Mouse (Mus musculus): ENCODE results near the gene Ppif.

Gene Ppif

DNA sequence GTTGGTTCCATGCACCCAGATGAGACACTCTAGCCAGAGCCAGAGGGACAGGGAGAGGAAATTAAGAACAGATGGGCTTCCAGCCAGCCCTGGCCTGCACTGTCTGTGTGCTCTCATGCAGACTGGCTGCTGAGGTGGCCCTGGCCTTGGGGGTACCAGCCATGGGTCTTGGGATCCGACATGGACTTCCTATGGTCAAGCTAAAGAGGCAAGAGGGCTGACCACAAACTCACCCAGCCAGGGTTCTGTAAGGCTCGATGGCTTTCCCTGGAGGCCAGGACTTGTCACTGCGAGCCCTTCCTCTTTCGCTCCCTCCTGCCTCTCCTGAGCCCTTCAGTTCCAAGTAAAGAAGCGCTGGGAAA, 33.2 kb downstream of the Ppif start:
- no peak for DNase-seq (ENCODE audit: extremely low read depth, insufficient read length, low spot score)

DNA sequence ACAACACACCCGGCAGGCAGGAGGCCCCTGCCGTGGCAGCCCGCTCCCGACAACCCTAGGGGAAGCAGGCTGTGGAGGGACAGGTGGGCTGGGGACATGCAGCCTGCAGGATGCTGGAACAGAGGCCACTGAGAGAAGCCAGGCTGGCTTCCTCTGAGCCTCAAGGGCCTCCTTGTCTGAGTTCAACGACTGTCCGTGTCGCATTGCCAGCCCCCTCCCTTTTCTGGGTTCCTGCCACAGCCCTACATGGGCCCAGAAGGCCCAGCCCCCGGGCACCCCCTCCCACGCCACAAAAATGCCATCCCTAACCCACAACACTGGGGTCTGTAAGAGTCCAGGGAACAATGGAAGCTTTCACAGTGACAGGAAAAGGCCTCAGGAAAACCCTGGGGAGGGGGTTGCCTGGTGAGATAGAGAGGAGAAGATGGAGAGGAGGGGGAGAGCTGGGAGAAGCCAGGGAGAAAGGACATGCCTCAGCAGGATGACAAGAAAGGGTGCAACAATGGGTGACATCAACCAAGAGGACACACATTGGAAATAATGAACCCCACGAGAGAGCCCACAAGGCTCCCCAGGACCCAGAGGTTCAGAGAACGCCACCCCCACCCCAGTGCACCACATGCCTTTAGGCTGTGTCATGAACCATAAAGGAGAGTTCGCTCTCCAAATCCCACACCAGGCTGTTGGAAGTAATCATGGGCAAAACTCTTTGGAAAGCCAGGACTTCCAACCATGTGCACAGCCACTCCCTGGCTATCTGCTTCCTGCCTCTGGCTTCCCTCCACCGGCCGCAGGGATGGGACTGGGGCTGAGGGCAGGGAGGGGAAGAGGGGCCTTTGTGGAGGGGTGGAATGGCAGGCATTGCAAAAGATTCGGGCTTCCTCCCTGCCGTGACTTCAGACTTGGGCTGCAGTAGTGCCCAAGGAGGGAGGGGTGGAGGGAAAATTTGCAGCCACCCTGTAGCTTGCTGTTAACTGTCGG, 41.1 kb downstream of the Ppif start:
- DNase-seq (ENCODE audit: extremely low read depth, insufficient read length, low spot score): peak; percentile 79

DNA sequence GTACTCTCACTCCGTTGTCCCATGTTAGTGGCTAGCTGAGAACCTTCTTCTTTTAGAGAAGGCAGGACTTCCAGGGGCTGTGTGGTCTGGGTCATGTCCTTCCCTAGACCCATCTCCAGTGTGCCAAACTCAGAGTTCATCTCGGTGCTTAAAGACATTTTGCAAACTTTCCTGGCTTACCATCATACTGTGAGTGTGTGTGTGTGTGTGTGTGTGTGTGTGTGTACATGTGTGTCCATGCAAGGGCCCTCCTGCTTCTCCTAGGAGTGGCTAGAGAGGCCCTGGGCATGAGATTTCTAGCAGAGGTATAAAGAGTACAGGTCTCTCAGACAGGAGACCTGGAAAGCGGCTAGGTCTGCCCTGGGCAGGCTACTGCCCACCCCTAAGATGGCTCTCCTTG, 42.2 kb downstream of the Ppif start:
- no peak for DNase-seq (ENCODE audit: extremely low read depth, insufficient read length, low spot score)

DNA sequence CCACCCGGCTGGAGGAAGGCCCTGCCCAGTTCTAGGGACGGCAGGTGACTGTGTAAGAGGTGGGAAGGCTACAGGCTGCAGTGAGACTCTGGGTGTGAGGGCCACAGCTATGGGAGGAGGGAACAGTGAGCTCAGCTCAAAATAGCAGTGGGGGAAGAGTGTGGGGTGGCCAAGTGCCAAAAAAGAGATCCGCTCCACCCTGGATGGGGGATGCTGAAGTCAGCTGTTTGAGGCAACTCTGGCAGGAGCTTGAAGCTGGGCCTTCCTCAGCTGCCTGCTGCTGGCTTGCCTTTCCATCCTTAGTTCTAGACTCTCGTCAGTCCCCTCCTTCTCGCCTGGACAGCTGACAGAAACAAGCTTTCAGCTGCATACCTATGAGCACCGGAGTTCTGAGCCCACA, 42.6 kb downstream of the Ppif start:
- peak; percentile 75 for DNase-seq (ENCODE audit: extremely low read depth, insufficient read length, low spot score)

DNA sequence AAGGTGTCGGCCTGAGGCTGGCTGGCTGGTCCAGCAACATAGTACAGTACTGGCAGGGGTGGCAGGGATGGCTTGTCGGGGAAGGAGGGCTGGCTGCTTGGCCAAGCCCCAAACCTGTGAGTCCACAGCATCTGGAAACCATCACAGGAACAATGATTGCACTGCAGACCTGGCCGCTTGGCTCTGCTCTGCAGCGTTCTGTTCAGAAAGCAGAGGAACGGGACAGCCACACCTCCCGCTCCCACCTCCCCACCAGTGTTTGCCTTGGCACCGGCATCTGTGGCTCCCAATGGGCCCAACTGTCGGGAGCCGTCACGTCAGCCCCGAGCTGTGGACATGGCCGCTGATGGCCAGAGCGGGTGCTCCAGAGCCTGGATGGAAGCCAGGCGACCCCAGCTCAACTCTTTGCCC, 44.6 kb downstream of the Ppif start:
- peak; percentile 80 for DNase-seq (ENCODE audit: extremely low read depth, insufficient read length, low spot score)

DNA sequence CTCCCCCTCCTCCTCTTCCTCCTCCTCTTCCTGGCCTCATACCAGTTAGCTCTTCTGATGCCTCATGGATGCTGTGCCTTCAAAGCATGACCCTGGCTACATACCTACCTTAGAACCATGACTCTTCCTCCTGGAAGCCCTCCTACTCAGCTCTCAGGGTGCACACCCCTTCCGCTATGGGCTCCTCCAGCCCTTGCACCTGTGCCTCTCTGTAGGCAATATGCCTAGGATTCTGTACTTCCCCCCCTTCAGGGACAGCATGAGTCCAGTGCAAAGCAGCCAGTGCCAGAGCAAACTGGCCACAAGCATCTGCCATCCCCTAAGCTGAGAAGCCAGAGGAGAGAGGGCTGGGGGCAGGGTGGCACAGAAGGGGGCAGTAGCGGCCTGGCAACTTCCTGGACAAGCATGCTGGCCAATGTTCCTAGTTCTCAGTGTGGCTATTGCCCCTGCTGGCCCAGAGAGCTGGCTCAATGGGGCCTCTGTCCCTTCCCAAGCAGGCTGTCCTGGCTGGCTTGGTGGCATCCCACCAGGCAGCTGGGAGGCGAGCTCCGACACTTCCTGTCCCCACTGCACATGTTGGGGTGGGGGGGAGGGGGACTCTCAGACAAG, 46.1 kb downstream of the Ppif start:
- no peak for DNase-seq (ENCODE audit: extremely low read depth, insufficient read length, low spot score)

DNA sequence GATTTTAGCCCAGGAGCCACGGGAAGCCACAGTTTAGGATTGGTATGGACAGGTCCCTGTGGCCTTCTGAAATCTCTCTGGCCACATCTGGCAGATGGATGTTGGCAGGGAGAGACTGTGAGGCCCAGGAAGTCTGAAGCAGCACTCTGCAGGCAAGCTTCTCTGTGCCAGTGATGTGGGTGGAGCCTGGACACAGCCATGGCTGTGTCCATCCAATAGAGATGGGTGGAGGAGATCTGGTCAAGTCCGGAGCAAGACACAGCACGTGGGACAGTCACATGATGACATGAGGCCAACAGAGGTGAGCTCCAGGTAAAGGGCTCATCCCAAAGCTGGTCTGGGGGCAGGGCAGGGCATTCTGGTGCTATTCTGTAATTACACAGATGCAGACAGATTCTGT, 47.3 kb downstream of the Ppif start:
- no peak for DNase-seq (ENCODE audit: extremely low read depth, insufficient read length, low spot score)

DNA sequence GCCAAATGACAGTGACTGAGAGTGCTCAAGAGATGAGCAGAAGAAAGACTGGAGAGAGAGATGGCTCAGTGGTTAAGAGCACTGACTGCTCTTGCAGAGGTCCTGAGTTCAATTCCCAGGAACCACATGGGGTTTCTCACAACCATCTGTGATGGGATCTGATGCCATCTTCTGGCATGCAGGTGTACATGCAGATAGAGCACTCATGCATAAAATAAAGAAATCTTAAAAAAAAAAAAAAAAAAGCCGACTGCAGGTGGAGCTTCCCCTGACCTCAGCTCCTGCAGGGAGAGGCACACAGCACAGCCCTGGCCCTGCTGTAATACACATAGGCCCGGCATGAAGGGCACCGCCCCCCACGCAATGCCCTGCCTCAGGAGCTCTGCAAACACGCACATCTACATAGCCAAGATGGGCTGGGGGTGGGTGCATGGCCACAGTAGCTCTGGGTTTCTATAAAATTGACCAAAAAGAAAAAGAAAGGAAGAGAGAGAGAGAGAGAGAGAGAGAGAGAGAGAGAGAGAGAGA, 48.0 kb downstream of the Ppif start:
- DNase-seq (ENCODE audit: extremely low read depth, insufficient read length, low spot score): no peak

DNA sequence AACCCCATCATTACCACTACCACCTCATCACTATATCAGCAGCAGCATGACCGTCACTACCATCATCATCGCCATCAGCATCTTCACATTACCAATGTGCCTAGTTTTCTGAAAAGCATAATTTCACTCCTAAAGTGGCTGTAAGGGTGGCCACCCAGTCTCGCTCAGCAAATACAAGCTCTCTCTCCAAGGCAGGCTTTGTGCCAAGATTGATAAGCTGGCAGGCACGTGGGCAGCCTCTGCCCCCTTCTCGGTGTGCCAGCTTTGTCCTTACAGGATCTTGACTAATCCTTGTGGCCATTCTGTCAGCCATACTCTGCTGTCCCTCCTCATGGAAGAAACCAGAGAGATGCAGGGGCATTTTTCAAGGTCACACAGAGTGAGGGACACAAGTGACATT, 49.0 kb downstream of the Ppif start:
- DNase-seq (ENCODE audit: extremely low read depth, insufficient read length, low spot score): no peak

DNA sequence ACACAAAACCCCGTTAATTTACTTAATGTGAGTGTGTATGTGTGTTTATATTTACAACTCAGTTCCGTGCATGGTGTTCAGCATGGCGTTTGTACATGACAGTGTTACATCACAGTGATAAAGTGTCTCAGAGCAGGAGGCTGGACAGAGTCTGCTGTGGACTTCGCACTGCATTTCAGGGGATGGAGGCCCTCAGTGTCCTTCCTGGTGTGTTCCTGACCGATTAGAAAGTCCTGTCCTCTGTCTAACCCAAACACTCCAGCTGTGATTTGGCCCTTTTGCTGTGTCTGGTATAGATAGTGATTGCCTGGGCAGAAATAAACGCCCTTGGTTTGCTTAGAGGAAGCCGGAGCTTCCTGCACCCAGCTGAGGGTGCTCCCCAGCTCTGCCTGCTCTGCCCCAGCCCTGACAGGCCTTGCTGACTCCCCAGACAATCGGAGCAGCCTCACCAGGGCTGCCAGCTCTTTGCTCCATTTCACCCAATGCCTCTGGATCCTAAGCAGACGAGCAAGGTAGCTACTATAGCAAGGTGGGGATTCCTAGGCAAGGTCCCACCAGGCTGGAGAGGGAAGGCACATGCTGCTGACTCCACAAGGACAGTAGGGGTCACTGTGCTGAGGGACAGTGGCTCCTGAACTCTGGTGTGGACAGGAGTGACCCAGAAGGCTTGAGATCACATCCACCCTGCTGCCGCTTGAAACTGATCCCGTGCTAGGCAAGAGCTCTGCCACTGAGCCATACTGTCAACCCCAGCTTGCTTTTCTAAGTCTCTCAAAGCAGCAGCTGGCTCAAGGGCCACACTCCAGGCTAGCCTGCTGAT, 51.6 kb downstream of the Ppif start:
- DNase-seq (ENCODE audit: extremely low read depth, insufficient read length, low spot score): no peak

DNA sequence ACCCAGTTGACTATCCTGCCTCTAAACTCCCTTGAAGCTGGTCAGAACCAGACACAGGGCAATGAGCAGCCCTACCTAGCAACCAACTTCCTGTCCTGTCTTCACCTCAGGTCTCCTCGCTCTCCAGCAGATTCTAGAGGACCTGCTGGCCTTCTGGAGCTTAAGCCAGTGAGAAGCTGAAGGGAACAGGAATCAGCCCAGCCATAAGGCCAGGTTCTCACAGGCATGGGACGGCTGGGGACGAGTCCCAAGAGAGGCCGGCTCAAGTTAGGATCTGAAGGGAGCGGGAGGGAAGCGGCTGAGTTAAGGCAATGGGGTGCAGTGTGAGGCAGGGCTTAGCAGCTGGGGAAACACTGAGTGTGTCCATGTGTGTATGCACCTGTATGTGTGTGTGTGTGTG, 52.4 kb downstream of the Ppif start:
- no peak for DNase-seq (ENCODE audit: extremely low read depth, insufficient read length, low spot score)

DNA sequence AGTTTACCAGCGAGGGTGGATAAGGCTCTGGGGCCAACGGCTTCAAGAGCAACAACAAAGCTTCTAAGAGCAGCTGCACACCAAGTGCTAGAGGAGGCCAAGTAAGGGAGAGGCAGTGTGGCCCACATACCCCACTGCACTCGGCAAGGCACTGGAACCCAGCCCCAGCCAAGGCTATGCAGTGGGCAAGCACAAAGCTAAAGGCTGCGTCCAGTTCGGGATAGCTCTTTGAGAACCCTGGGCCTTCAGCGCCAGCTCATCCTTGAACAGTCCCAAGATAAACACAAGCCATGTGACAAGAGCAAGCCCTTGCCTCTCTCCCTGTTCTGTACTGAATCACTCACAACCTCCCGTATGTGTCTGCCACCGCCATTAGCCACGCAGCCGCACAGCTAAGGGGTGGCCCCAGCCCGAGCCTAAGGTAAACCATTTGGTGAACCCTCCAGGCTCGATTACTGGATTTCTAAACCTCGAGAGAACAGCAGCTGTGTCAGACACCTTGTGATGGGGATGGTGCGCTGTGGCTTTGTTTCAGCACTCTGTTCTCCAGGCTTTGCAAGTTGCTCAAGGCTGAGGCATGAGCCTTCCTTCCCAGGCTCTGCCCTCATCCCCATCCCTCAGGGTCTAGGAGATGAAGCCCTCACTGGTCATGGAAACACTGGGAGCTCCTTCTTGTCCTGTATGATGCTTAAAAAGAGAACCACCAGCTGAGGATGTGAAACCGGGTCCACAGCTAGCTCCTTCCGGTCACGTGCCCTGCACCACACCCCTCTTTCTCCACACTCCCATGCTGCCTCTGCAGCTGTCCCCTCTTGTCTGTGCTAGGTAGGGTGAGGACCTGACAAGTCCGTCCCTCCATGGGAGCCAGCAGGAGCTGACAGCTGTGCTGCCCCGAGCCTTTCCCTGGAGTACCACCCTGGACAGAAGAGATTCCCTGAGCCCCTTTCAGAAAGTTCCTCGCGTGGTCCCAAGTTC, 53.3 kb downstream of the Ppif start:
- DNase-seq (ENCODE audit: extremely low read depth, insufficient read length, low spot score): no peak

DNA sequence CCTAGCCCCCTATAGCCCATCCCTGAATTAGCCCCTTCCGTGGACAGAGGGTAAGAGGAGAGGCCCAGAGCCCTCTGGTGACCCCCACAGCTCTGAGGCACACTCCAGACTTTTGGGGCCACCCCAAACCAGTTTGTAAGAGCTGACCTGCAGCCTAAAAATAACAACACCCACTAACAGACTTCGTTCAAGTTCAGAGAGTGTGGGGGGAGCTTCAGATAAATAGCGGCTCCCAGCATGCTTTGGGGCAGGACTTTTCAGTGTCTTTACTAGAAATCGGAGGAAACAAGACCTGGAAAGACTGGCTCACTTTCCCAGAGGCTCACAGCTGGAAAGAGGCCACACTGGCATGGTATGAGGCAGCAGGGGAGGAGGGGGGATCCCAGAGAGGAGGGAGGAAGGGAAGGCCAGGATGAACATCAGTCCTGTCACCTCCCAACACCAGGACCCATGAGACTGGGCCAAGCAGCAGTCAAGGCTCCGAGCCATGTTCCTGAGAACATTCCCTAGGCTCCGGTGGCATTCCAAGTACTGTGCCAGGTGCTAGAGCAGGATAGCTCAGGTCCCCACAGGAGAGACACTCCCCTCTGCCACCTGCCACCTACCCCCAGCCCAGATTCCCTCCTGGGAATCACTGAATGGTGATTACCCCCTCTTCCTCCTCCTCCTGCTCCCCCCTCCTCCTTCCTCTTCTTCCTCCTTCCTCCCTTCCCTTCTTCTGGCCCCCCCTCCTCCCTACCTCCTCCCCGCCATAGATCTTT, 54.2 kb downstream of the Ppif start:
- no peak for DNase-seq (ENCODE audit: extremely low read depth, insufficient read length, low spot score)

DNA sequence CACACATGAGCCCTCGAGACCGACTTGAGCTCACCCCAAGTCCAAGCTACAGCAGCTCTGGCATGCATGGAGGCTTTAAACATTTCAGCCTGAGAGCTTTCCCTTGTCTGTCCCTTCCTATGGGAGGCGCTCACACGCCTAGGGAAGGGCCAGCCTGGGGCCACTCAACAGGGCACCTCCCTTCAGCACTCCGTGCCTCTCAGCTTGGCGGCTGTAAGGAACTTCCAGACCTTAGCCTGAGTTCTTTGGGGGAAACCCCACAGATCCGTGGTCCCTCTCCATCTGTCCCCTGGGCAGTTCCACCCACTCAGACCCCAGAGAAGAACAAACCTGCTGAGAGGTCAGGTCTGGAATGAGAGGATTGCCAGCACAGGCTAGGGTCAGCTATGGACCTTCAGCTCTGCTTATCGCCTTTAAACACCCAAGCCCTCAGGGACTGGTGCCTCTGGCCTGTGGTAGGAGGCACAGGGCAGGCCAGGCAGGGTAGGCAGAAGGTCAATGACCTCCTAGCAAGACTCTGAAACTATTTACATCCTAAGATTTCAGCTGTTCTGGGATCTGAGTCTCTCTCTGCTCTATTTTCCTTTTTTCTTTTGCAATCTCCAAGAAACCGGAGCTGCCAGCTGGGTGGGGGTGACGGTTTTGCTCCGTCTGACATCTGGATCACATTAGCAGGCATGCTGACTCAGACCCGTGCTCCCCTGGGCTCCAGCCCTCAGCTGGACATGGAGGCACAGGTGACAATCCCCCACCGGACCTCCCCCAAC, 55.4 kb downstream of the Ppif start:
- DNase-seq (ENCODE audit: extremely low read depth, insufficient read length, low spot score): peak; percentile 82

All from 3134 (cell line).